Mouse (Mus musculus) stomach, postnatal 0 days (tissue): ENCODE measurements around the gene Dlg5.

Experiments
- CTCF ChIP-seq: IDR thresholded peaks from 2 replicates; pipeline ENCODE4 v1.5.1; 2016; ENCODE audit warnings: antibody characterized with exemption, low read depth, mild to moderate bottlenecking, moderate library complexity
- EP300 ChIP-seq: optimal IDR thresholded peaks from 2 replicates; pipeline ENCODE3; 2016; ENCODE audit warnings: antibody characterized with exemption

DNA sequence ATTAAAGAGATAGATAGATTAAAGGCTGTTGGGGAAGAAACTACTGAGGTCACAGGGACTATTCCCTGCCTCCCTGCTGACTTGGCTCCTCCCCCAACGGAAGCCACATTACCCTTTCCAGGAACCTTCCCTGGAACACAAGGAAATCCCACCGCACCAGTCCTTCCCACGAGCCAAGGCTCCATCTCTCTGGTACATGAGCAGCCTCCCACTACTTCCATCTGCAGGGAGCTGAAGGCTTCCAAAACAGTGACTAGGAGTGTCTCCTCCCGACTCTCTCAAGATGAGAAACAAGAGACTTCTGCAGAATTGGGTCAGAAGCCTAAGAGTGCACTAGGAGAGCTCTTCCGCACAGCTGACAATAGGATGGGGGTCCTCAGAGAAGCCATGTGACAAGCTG lies 47.9 kb downstream of the Dlg5 start:
- TF ChIP-seq CTCF (no peak), EP300 (no peak)
